Mouse (Mus musculus): ENCODE data around the gene Tubb2b. TPM values are rescaled to one million over a fixed set of nuclear protein-coding genes. Genes with fewer than 3 reads are reported as not detected.
"Not testable (repeated sequence)": the region's sequence is repeated elsewhere in the genome, so short reads cannot be mapped to it uniquely, and the experiment has no call there.

Tubb2b gene
- polyA plus RNA-seq, 1 experiment from 2014 or later = 36.0 TPM

DNA sequence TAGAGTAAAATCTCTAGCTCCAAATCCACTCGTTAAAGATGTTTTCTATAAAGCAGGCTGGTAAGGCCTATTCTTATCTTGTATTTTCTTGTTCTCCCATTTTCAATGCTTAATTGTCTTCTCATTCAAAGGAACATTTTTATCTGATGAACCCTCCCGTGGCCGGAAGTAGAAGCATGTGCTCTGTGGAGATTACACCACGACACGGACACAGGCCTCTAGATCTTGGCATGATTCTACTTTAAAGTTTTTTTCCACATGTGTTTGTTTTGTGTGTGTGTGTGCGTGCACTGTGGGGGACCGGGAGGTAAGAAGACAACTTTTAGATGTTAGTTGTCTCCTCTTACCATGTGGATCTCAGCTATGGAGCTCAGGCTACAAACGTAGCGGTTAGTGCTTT, 28.4 kb downstream of the Tubb2b start:
- Histone ChIP-seq H3K9me3 (replicated peaks) (no peaks in the 10 kb centered on the region), H3K9ac (no peak overlapping the region), H3K36me3 (no peaks in the 10 kb centered on the region), H3K4me2 (no peak overlapping the region), H3K27ac (no peak overlapping the region), H3K4me3 (no peak overlapping the region), H3K27me3 (no peaks in the 10 kb centered on the region), H3K4me1 (replicated peaks) (peaks cover 20% of the 10 kb centered on the region)
- 72% methylated on average over 9 of the region's 9 CpGs for WGBS
- no peak for ATAC-seq (replicated peaks; ENCODE audit: insufficient number of reproducible peaks, insufficient read depth, low FRiP score, low read depth)

DNA sequence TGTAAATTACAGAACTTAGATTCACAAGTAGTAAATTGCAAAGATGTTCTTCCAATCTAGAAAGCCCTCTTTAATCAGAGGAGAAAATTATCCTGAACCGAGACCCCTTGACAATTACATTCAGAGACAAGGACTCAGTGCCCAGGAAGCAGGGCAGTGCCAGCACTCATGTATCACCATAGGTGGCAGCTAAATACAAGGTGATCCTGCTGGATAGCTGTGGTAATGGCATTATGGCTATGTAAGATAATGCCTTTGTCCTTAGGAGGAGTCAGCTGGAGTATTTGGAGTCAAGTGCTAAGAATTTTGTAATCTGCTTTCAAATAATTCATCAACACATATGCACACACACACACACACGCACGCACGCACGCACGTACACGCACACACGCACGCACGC, 29.0 kb downstream of the Tubb2b start:
- H3K27ac ChIP-seq = no peak overlapping the region

DNA sequence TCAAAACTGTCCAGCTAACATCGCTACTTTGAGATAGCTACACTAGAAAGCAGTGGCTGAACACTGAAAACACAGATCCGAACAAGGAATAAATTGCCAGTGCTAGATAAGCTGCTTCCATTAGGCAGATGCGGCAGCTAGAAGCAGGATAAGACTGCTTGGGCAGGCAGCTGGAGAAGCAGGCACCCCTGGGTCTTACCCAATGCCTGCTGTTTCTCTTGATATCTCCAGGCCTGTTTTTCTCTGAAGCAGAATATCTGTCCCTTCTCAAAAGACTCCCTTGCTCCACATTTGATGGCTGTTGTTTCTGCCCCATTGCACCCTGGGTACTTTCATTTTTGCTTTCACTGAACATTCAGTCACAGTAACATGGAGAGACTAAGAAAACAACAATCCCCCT, 29.5 kb downstream of the Tubb2b start:
- H3K9ac ChIP-seq = no peak overlapping the region
- H3K4me3 ChIP-seq = no peak overlapping the region
- H3K27ac ChIP-seq = no peak overlapping the region
- H3K36me3 ChIP-seq = no peaks in the 10 kb centered on the region
- ATAC-seq (replicated peaks; ENCODE audit: insufficient number of reproducible peaks, insufficient read depth, low FRiP score, low read depth) = no peak
- H3K27me3 ChIP-seq = no peaks in the 10 kb centered on the region
- 37% methylated on average over 3 of the region's 3 CpGs for WGBS
- peaks cover 17% of the 10 kb centered on the region for H3K4me1 ChIP-seq (replicated peaks)
- no peaks in the 10 kb centered on the region for H3K9me3 ChIP-seq (replicated peaks)
- no peak overlapping the region for H3K4me2 ChIP-seq

More for the DNA sequence above, 29.0 kb downstream of the Tubb2b start:
- H3K4me1 ChIP-seq (replicated peaks) = peaks cover 19% of the 10 kb centered on the region
- 88% methylated on average over 10 of the region's 10 CpGs for WGBS
- H3K9me3 ChIP-seq (replicated peaks) = no peaks in the 10 kb centered on the region
- no peaks in the 10 kb centered on the region for H3K36me3 ChIP-seq
- no peak overlapping the region for H3K4me2 ChIP-seq
- no peak overlapping the region for H3K4me3 ChIP-seq
- no peak for ATAC-seq (replicated peaks; ENCODE audit: insufficient number of reproducible peaks, insufficient read depth, low FRiP score, low read depth)
- H3K27me3 ChIP-seq = no peaks in the 10 kb centered on the region
- H3K9ac ChIP-seq = no peak overlapping the region

DNA sequence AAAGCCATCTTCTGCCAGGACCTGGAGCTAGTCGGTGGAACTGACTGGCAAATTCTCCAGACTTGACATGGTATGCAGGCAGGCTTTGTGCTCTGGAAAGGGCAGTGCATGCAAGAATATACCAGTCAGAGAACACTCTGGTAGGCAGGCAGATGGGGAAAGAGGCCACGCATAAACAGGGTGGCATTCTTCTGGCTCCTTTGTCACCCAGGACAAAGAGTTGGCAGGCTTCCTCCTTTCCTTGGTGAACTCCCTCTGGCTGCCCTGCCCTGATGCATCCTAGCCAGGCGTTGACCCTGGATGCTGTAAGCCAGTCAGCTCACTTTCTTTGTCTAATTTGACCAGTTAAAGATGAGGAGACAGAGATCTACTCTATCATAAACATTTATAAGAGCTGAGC, 33.2 kb downstream of the Tubb2b start:
- Histone ChIP-seq H3K36me3 (no peaks in the 10 kb centered on the region), H3K27me3 (no peaks in the 10 kb centered on the region), H3K4me1 (replicated peaks) (peaks cover 18% of the 10 kb centered on the region), H3K27ac (0 out of 2 replicates have a peak overlapping the region, but pooled peaks have one; percentile 5), H3K9ac (no peak overlapping the region), H3K4me2 (no peak overlapping the region), H3K4me3 (no peak overlapping the region), H3K9me3 (replicated peaks) (no peaks in the 10 kb centered on the region)
- ATAC-seq (replicated peaks; ENCODE audit: insufficient number of reproducible peaks, insufficient read depth, low FRiP score, low read depth) = no peak
- 67% methylated on average over 3 of the region's 3 CpGs for WGBS

DNA sequence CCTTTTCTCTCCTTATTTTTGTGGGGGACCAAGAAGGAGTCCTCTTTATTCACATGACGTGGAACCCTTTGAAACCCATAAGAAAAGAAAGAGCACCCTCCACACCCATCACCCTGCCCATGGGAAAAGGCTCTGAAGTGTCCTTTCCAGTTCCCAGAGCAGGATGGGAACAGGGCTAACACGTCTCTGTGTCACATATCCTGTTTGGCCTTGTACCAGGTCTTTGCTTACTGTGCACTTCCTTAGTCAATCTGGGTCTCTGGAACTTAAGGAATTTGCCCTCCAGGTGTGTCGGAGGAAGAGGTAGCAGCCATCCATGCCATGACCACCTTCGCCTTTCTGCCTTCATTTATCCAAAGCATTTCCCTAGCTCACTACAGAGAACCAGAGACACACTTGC, 33.8 kb downstream of the Tubb2b start:
- Histone ChIP-seq H3K27me3 (no peaks in the 10 kb centered on the region), H3K27ac (peak overlapping the region; percentile 51), H3K4me3 (no peak overlapping the region), H3K36me3 (no peaks in the 10 kb centered on the region), H3K9ac (no peak overlapping the region), H3K4me2 (0 out of 2 replicates have a peak overlapping the region, but pooled peaks have one; percentile 6), H3K4me1 (replicated peaks) (peaks cover 18% of the 10 kb centered on the region), H3K9me3 (replicated peaks) (no peaks in the 10 kb centered on the region)
- peak; percentile 62; the same call in 1 of the 2 replicates for ATAC-seq (replicated peaks; ENCODE audit: insufficient number of reproducible peaks, insufficient read depth, low FRiP score, low read depth)
- WGBS = 61% methylated on average over 4 of the region's 4 CpGs

DNA sequence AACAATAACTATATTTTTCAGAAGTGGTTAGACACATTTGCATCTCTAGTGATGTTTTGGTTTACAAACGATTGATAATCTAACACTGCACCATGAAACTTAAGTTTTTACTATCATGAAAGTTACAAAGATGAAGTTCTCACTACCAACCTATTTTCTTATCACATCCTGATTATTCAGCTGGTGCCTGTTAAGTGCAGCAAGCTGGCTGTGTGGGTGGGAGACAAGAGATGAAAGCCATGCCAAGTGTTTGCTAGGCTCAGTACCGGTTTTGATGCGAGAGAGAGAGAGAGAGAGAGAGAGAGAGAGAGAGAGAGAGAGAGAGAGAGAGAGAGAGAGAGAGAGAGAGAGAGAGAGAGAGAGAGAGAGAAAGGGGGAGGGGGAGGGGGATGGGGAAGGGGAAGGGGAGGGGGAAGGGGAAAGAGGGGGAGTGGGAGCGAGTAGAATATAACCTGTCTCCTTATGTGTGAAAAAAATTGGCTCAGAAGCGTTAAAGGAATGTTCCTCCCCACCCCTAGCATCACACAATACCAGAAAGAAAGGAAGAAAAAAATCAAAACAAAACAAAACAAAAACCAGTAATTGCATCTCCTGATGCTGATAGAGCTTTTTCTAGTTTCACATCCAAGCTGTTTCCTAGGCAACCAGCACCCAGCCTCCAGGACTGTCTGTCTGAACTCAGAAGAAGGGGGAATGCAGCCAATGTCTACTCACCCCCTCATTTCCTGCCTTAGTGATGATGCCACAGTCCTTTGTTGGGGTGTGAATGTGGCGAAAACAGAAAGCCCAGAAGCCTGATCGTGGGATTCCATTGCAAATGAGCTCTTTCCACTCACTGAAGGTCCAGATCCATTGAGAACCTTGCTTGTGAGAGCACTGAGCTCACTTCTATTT, 34.5 kb downstream of the Tubb2b start:
- peaks cover 17% of the 10 kb centered on the region for H3K4me1 ChIP-seq (replicated peaks)
- 21% methylated on average over 5 of the region's 7 CpGs for WGBS

DNA sequence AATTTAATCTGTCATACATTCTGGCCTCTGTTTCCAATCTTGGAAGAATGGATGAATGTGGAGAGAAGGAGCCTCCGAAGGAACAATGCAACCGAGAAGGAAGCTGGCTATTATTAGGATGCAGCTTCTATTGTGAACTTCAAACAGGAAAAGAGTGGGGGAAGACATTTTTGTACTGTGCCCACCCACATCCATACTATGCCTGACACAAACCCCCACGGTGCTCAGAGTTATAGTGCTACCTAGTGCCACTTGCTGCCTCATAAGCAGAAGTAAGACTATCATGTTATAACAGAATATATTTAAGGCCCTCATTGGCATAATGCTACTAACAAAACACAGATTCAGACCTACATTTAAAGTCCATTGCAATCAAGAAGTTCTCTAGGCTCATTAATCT, 40.9 kb downstream of the Tubb2b start:
- 48% methylated on average over 3 of the region's 3 CpGs for WGBS

More for the DNA sequence above, 34.5 kb downstream of the Tubb2b start:
- Histone ChIP-seq H3K36me3 (no peaks in the 10 kb centered on the region), H3K4me2 (peak overlapping the region; percentile 6; the same call in 1 of the 2 replicates), H3K9me3 (replicated peaks) (no peaks in the 10 kb centered on the region), H3K27ac (peak overlapping the region; percentile 51), H3K27me3 (no peaks in the 10 kb centered on the region), H3K9ac (no peak overlapping the region), H3K4me3 (no peak overlapping the region)
- peak; percentile 77; the same call in 1 of the 2 replicates for ATAC-seq (replicated peaks; ENCODE audit: insufficient number of reproducible peaks, insufficient read depth, low FRiP score, low read depth)

DNA sequence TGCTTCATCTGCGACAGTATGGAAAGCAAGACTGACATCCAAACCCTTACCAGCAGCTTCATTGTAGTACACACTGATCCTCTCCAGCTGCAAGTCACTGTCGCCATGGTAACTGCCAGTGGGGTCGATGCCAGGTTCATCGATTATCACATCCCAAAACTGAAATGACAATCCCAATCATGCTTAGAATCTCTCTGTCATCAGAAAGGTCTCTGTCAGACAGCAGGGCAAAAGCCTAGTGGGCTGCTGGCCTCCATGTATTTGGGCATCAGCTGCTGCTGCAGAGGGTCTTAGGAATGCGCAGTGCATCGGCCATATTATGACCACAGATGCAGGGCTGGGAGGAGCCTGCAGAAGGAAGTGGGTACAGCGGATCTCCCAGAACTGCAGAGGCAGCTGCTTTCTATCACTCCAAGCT, 41.4 kb downstream of the Tubb2b start:
- Histone ChIP-seq H3K4me3 (no peak overlapping the region), H3K4me2 (no peak overlapping the region), H3K9me3 (replicated peaks) (no peaks in the 10 kb centered on the region), H3K36me3 (no peaks in the 10 kb centered on the region), H3K27ac (no peak overlapping the region), H3K9ac (no peak overlapping the region), H3K4me1 (replicated peaks) (peaks cover 15% of the 10 kb centered on the region), H3K27me3 (no peaks in the 10 kb centered on the region)
- WGBS = 57% methylated on average over 7 of the region's 7 CpGs
- ATAC-seq (replicated peaks; ENCODE audit: insufficient number of reproducible peaks, insufficient read depth, low FRiP score, low read depth) = no peak

More for the DNA sequence above, 40.9 kb downstream of the Tubb2b start:
- Histone ChIP-seq H3K4me1 (replicated peaks) (peaks cover 15% of the 10 kb centered on the region), H3K4me2 (no peak overlapping the region), H3K27ac (no peak overlapping the region), H3K9me3 (replicated peaks) (no peaks in the 10 kb centered on the region), H3K36me3 (no peaks in the 10 kb centered on the region), H3K27me3 (no peaks in the 10 kb centered on the region), H3K4me3 (no peak overlapping the region), H3K9ac (no peak overlapping the region)
- no peak for ATAC-seq (replicated peaks; ENCODE audit: insufficient number of reproducible peaks, insufficient read depth, low FRiP score, low read depth)

DNA sequence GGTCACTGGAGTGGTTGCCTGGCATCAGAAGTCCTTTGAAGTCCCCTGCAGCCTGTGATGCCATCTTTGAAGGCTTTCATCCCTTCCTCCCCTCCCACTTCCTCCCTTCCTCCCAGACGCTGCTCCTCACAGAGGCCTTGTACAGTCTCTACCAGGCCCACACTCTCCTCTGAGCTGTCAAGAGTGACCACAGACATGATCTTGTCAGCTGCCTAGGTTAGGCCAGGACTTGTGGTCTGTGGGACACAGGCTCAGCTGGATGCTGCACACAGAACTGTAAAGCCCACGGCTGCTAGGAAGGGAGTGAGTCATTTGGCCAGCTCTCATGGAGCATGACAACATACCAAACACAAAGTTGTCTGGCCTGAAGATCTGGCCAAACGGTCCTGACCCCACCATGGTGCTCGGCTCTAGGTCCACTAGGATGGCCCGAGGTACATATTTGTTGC, 42.0 kb downstream of the Tubb2b start:
- not testable (repeated sequence) for H3K9me3 ChIP-seq (replicated peaks); H3K9ac ChIP-seq; H3K27ac ChIP-seq; H3K4me3 ChIP-seq; H3K4me2 ChIP-seq; H3K36me3 ChIP-seq; H3K27me3 ChIP-seq
- peaks cover 15% of the 10 kb centered on the region for H3K4me1 ChIP-seq (replicated peaks)
- 54% methylated on average over 5 of the region's 5 CpGs for WGBS
- 0 out of 2 replicates have a peak, but pooled peaks have one; percentile 22 for ATAC-seq (replicated peaks; ENCODE audit: insufficient number of reproducible peaks, insufficient read depth, low FRiP score, low read depth)

DNA sequence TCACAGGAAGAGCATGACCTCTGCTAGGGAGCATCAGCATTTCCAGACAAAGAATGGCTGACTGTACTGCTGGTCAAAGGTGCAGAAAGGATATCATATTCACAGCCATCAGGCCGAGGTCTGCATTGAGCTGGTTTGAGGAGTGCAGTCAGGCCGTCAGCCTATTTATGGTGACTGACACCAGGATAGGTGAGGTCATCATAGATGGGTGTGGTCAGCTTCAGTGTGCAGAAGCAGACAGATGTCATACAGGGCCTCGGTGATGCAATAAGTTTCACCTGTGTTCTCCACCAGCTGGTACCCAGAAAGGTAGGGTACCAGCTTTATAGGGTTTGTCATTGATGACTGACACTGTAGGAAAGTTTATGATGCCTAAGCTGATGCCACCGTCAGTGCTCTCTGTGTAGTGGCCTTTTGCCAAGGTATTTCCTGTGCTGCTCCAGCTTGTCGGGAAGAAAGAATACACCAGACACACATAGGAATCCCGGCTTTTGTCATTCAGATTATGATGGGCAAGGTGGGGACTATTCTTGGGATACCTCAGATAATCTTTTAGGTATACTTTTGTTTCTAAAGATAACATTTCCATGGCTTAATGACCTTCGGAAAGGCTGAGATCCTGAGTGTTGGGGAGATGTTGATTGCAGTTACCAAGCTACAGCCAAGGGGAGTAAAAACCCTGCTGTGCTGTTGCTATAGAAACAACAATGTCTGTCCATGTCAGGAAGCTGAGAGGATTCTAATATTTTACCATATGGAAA, 43.0 kb downstream of the Tubb2b start:
- H3K4me3 ChIP-seq = no peak overlapping the region
- no peaks in the 10 kb centered on the region for H3K27me3 ChIP-seq
- 26% methylated on average over 7 of the region's 7 CpGs for WGBS
- H3K9ac ChIP-seq = no peak overlapping the region
- H3K9me3 ChIP-seq (replicated peaks) = no peaks in the 10 kb centered on the region
- H3K4me2 ChIP-seq = no peak overlapping the region
- peaks cover 15% of the 10 kb centered on the region for H3K4me1 ChIP-seq (replicated peaks)
- no peak overlapping the region for H3K27ac ChIP-seq
- H3K36me3 ChIP-seq = no peaks in the 10 kb centered on the region
- ATAC-seq (replicated peaks; ENCODE audit: insufficient number of reproducible peaks, insufficient read depth, low FRiP score, low read depth) = no peak; the same call in 1 of the 2 replicates

DNA sequence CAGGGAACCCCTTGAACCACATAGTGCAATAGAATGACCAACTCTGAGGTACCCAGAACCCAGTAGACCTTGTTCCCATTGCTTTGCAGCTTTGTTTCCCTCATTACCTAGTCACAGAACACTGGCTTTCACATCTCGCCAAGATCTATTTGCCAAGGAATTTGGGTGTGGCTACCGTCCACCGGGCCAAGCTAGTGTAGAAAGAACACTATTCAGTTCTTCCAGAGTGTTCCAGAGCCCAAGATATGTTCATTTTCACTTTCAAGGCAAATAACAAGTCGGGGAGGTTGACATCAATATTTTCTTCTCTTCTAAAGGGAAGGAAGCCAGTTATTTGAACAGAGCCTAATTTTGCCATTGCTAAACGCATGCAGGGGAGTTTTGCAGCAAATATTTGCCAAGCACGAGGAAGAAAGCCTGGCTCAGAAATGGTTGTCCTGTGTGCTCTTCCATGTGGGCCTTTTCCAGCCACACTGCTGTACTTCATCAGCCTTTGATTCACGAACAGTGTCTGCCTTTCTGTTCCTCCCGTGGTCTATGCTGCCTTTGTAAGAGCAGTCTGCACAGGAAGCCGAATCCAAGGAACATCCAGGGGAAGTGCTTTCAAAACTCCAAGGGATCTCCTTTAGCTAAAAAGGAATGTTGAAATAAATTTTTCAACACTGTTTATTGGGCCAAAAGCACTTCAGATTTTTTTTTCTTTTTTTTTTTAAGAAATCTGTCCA, 46.1 kb downstream of the Tubb2b start:
- no peak overlapping the region for H3K9ac ChIP-seq
- H3K27me3 ChIP-seq = no peaks in the 10 kb centered on the region
- H3K4me1 ChIP-seq (replicated peaks) = peaks cover 15% of the 10 kb centered on the region
- no peak overlapping the region for H3K4me3 ChIP-seq
- no peak overlapping the region for H3K4me2 ChIP-seq
- peak overlapping the region; percentile 8; the same call in 1 of the 2 replicates for H3K27ac ChIP-seq
- H3K9me3 ChIP-seq (replicated peaks) = no peaks in the 10 kb centered on the region
- 52% methylated on average over 9 of the region's 9 CpGs for WGBS
- no peak for ATAC-seq (replicated peaks; ENCODE audit: insufficient number of reproducible peaks, insufficient read depth, low FRiP score, low read depth)
- H3K36me3 ChIP-seq = no peaks in the 10 kb centered on the region

Data from heart, embryonic 15.5 days (tissue).